Mouse (Mus musculus) gastrocnemius, postnatal 10 days (tissue): ENCODE measurements at regions not wholly inside any gene's neighbourhood (a gene's known extent, or its start where the extent isn't known, plus 50 kb on each side); places are given as distances from the start of the nearest gene placed in this dataset.

Experiments
- DNase-seq: peaks from one replicate; pipeline ENCODE4 v3.0.0; 2021; ENCODE audit warnings: mixed read lengths

GRCm38 (mm10) chr14:99616655-99617335, 318.3 kb downstream of the Klf5 start:
- no peak for DNase-seq

GRCm38 (mm10) chr14:99617374-99617773, 318.9 kb downstream of the Klf5 start:
- no peak for DNase-seq

- no peak for DNase-seq
Observed at GRCm38 (mm10) chr14:99621538-99621937, 323.0 kb downstream of the Klf5 start.

GRCm38 (mm10) chr14:99624380-99625327, 326.2 kb downstream of the Klf5 start:
- no peak for DNase-seq

- DNase-seq = no peak
Observed at GRCm38 (mm10) chr14:99627615-99628014, 329.1 kb downstream of the Klf5 start.

GRCm38 (mm10) chr14:99631092-99631491, 332.6 kb downstream of the Klf5 start:
- DNase-seq = no peak

GRCm38 (mm10) chr14:99632444-99632843, 334.0 kb downstream of the Klf5 start:
- DNase-seq = no peak

- DNase-seq = no peak
Observed at GRCm38 (mm10) chr14:99635556-99636150, 337.2 kb downstream of the Klf5 start.

GRCm38 (mm10) chr14:99641475-99642453, 343.3 kb downstream of the Klf5 start:
- DNase-seq = no peak

GRCm38 (mm10) chr14:99646323-99646722, 347.8 kb downstream of the Klf5 start:
- DNase-seq = no peak

GRCm38 (mm10) chr14:99674399-99674798, 375.9 kb downstream of the Klf5 start:
- DNase-seq = no peak

GRCm38 (mm10) chr14:99687062-99687806, 388.7 kb downstream of the Klf5 start:
- no peak for DNase-seq

- no peak for DNase-seq
Observed at GRCm38 (mm10) chr14:99688415-99688814, 389.9 kb downstream of the Klf5 start.

- DNase-seq = no peak
Observed at GRCm38 (mm10) chr14:99696301-99696700, 397.8 kb downstream of the Klf5 start.

- no peak for DNase-seq
Observed at GRCm38 (mm10) chr14:99699545-99699944, 401.1 kb downstream of the Klf5 start.

- DNase-seq = no peak
Observed at GRCm38 (mm10) chr14:99706004-99706403, 407.5 kb downstream of the Klf5 start.

- DNase-seq = no peak
Observed at GRCm38 (mm10) chr14:99708066-99708465, 409.6 kb downstream of the Klf5 start.

- no peak for DNase-seq
Observed at GRCm38 (mm10) chr14:99709764-99710163, 411.3 kb downstream of the Klf5 start.

GRCm38 (mm10) chr14:99710656-99711177, 412.2 kb downstream of the Klf5 start:
- DNase-seq = no peak

GRCm38 (mm10) chr14:99712624-99713023, 414.1 kb downstream of the Klf5 start:
- no peak for DNase-seq
